Mouse (Mus musculus) testis, adult 2 months (tissue): ENCODE data around the gene Cfap54.

Experiments used
- CTCF ChIP-seq: fragments of 200-500 bp; IDR thresholded peaks from 2 replicates; pipeline ENCODE4 v1.5.1; 2012; ENCODE audit warnings: low read depth, mild to moderate bottlenecking, inconsistent platforms, low read length, moderate library complexity; ENCODE audit not compliant: control insufficient read depth, insufficient read depth, insufficient replicate concordance
- POLR2A ChIP-seq: fragments of 200-500 bp; IDR thresholded peaks from 2 replicates; pipeline ENCODE4 v1.6.1; 2012; ENCODE audit warnings: low read depth, mild to moderate bottlenecking, inconsistent platforms, low read length, moderate library complexity; ENCODE audit not compliant: control insufficient read depth

GRCm38 (mm10) chr10:92791908-92792307 lies 289.5 kb downstream of the Cfap54 start:
- TF ChIP-seq CTCF (no peak), POLR2A (no peak)
